Mouse (Mus musculus) gastrocnemius, postnatal 10 days (tissue): ENCODE data around the gene Olfr994. TPM values are rescaled to one million over a fixed set of nuclear protein-coding genes. Genes with fewer than 3 reads are reported as not detected.

Experiments
- DNase-seq: peaks from one replicate; pipeline ENCODE4 v3.0.0; 2021; ENCODE audit warnings: mixed read lengths
- long read RNA-seq, 2 experiments: library from polyadenylated mRNA; stranded (forward); transcript quantifications; one replicate each; pipeline ENCODE4 v2.0.0; 2021
- total RNA-seq, 2 experiments: library from RNA; stranded (reverse); gene quantifications; 2 replicates each; pipeline ENCODE4 v1.2.3; 2021

Olfr994 gene
- not detected for total RNA-seq
- long read RNA-seq, experiment 1: 0 reads
- long read RNA-seq, experiment 2: 0 reads

GRCm38 (mm10) chr2:85436351-85436750, at the start of gene Olfr994:
Gene Olfr994 (minus strand): TSS chr2:85436451.
- DNase-seq: no peak

DNA sequence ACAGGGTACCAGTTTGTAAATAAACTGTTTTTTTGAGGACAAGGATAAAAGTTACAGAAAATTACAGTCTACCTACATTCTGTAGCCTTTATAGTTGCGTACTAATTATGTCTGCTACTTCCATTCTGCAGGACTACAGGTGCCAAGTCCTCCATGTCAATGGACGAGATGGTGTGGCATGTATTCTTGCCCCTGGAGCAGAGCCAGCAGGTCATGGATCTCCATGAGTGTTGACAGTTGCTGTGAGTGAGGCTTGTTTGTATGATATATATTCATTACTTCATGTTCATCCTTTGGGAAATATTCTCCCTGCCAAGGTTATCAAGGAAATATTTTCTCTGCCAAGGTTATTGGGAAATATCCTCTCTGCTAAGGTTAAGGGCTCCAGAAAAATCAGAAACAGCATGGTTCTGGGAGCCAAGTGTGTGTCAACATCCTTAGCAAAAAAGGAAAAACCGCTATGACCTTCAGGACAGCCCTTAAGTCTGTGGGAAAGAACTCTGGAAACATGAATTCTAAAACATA, 30.6 kb upstream of the Olfr994 start:
- DNase-seq: no peak

DNA sequence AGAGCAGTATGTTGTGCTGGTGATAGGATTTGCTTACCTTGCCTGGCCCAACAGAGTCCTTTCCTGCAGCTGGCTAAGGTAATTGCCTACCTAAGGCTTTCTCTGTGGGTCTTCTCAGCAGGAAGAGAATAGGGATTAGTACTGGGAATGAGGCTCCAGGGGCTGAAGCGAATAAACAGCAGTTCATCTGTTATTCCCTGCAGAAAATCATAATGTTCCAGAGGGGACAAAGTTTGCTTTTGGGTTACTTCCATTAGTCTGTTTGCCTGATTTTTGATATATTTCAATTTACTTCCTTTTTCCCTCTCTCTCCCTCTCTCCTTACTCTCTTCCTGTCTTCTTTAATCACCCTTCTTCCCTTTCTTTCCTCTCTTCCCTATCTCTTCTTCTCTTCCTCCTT, 7.3 kb upstream of the Olfr994 start, which contains the start of gene Olfr995:
Gene Olfr995, minus strand, starts transcription at position 101 of the 400 bp plus-strand sequence.
- no peak for DNase-seq

- DNase-seq: no peak
Observed at GRCm38 (mm10) chr2:85442546-85442945, 6.3 kb upstream of the Olfr994 start.

DNA sequence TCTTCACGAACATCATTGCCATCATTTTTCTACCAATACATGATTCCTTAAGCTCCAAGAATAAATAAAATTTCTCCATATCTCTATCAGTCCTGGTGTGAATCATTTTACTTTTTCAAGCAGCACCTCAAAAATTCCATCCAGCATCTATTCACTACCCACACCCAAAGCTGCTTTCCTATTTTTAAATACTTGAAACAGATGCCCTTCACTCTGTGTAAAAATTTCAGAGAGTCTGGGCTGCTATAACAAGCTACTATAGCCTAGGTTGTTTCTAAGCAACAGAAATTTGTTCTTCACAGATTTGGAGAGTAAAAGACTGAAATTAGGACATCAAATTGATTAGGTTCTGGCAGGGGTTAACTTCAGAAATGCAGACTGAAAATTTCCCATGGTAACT, 10.4 kb downstream of the Olfr994 start:
- DNase-seq: no peak

- DNase-seq: no peak
Observed at GRCm38 (mm10) chr2:85414777-85415176, 21.5 kb downstream of the Olfr994 start, which contains the start of gene Olfr993. Gene Olfr993 (minus strand): TSS chr2:85414877.

- DNase-seq: no peak
Observed at GRCm38 (mm10) chr2:85409369-85409768, 26.9 kb downstream of the Olfr994 start, which contains the start of gene Olfr992. Gene Olfr992 (minus strand): TSS chr2:85409469.

Other genes starting within 250 kb of the Olfr994 start
- gene Lrrc55, start 239.3 kb downstream of the Olfr994 start, total RNA-seq: 1 to 10 TPM; 5.9 to 6.8 TPM
- gene Olfr987, start 97.1 kb downstream of the Olfr994 start, total RNA-seq: not detected
- not detected for gene Olfr988, start 73.2 kb downstream of the Olfr994 start, total RNA-seq
- gene Olfr992, start 27.0 kb downstream of the Olfr994 start, total RNA-seq: not detected
- not detected for gene Olfr993, start 21.6 kb downstream of the Olfr994 start, total RNA-seq
- not detected for gene Olfr995, start 7.2 kb upstream of the Olfr994 start, total RNA-seq
- gene 4833423E24Rik, start 82.6 kb upstream of the Olfr994 start, total RNA-seq: not detected
- not detected for gene Olfr996, start 142.8 kb upstream of the Olfr994 start, total RNA-seq
- gene Olfr998, start 152.5 kb upstream of the Olfr994 start, total RNA-seq: not detected
- gene Olfr1000, start 175.5 kb upstream of the Olfr994 start, total RNA-seq: not detected
- not detected for gene Olfr1002, start 214.3 kb upstream of the Olfr994 start, total RNA-seq
- not detected for gene Olfr154, start 228.0 kb upstream of the Olfr994 start, total RNA-seq
- not detected for gene Olfr1006, start 242.3 kb upstream of the Olfr994 start, total RNA-seq